Mouse (Mus musculus) heart, embryonic 14.5 days (tissue): ENCODE data around the gene Igsf6. TPM values are rescaled to one million over a fixed set of nuclear protein-coding genes. Genes with fewer than 3 reads are reported as not detected.

Source experiments
- ATAC-seq: fragments of 200-750 bp; cut with Nextera tagmentation; 2 replicates; pipeline ENCODE4 v1.8.0; 2017; ENCODE audit warnings: low read depth, moderate TSS enrichment; ENCODE audit not compliant: insufficient number of reproducible peaks, insufficient read depth, low FRiP score
- H3K27ac ChIP-seq, 2 experiments: fragments of 200-500 bp in 1 of 2; fragments of 300-500 bp in 1 of 2; sonication (generic) in 1 of 2; replicated peaks in 1 of 2; 2 replicates each; pipeline ENCODE4 v1.5.1; 2012 to 2014; ENCODE audit warnings: low read depth in 2 of 2, low read length in 2 of 2, control low read depth in 1 of 2, mild to moderate bottlenecking in 1 of 2, mixed read lengths in 1 of 2; ENCODE audit not compliant: control insufficient read depth in 1 of 2, insufficient read depth in 1 of 2
- H3K27me3 ChIP-seq: fragments of 300-500 bp; sonication (generic); 2 replicates; pipeline ENCODE4 v1.6.1; 2014; ENCODE audit warnings: mild to moderate bottlenecking, low read length, control low read depth; ENCODE audit not compliant: control insufficient read depth, insufficient read depth
- H3K36me3 ChIP-seq: fragments of 300-500 bp; sonication (generic); 2 replicates; pipeline ENCODE4 v1.6.1; 2014; ENCODE audit warnings: mild to moderate bottlenecking, control low read depth, low read length, mixed read lengths; ENCODE audit not compliant: control insufficient read depth, insufficient read depth
- H3K4me1 ChIP-seq, 2 experiments: fragments of 200-500 bp in 1 of 2; fragments of 300-500 bp in 1 of 2; sonication (generic) in 1 of 2; 2 replicates each; pipeline ENCODE4 v1.6.1; 2012 to 2014; ENCODE audit warnings: low read length in 2 of 2, control low read depth in 1 of 2, mixed read lengths in 1 of 2; ENCODE audit not compliant: control insufficient read depth in 2 of 2, insufficient read depth in 2 of 2
- H3K4me2 ChIP-seq: fragments of 300-500 bp; sonication (generic); 2 replicates; pipeline ENCODE4 v1.6.1; 2014; ENCODE audit warnings: mild to moderate bottlenecking, low read length
- H3K4me3 ChIP-seq, 2 experiments: fragments of 200-500 bp in 1 of 2; fragments of 300-500 bp in 1 of 2; sonication (generic) in 1 of 2; 2 replicates each; pipeline ENCODE4 v1.5.1; 2012 to 2014; ENCODE audit warnings: low read length in 2 of 2, mild to moderate bottlenecking in 2 of 2, control low read depth in 1 of 2, low read depth in 1 of 2, moderate library complexity in 1 of 2; ENCODE audit not compliant: control insufficient read depth in 1 of 2, insufficient read depth in 1 of 2
- H3K9ac ChIP-seq: fragments of 300-500 bp; sonication (generic); 2 replicates; pipeline ENCODE4 v1.6.1; 2014; ENCODE audit warnings: mild to moderate bottlenecking, low read length
- H3K9me3 ChIP-seq: fragments of 300-500 bp; sonication (generic); 2 replicates; pipeline ENCODE4 v1.6.1; 2016; ENCODE audit warnings: low read length, control low read depth; ENCODE audit not compliant: control insufficient read depth
- WGBS: fragments of 180-500 bp; shearing (Covaris S2); extraction: QIAGEN DNeasy Blood & Tissue Kit; methylation state at CpG from one replicate; pipeline ENCODE4 v1.1.7; 2014; 5-methylcytosine and 5-hydroxymethylcytosine counted together
- polyA plus RNA-seq: library from polyadenylated mRNA; unstranded; fragments of >200 nt; fragmentation: Nextera tagmentation; extraction: Ambion mirVana; gene quantifications from 2 replicates; pipeline ENCODE4 v1.2.1, GENCODE M21; 2014

Igsf6 gene
- polyA plus RNA-seq, 1 experiment from 2014 or later: 1.5 TPM

- 78% methylated on average over 6 of the region's 6 CpGs for WGBS
- no peaks in the 10 kb centered on the region for H3K27me3 ChIP-seq
- no peaks in the 10 kb centered on the region for H3K9me3 ChIP-seq
- H3K9ac ChIP-seq: no peak overlapping the region
- no peak overlapping the region for H3K4me2 ChIP-seq
- no peak overlapping the region for H3K27ac ChIP-seq
- ATAC-seq: no peak
- no peak overlapping the region for H3K4me3 ChIP-seq
- H3K36me3 ChIP-seq: peaks cover 48% of the 10 kb centered on the region
- no peaks in the 10 kb centered on the region for H3K4me1 ChIP-seq
Measured at GRCm38 (mm10) chr7:121059477-121060218, 14.7 kb downstream of the Igsf6 start.

- 88% methylated on average over 4 of the region's 4 CpGs for WGBS
Measured at GRCm38 (mm10) chr7:121053071-121053470, 21.3 kb downstream of the Igsf6 start.

GRCm38 (mm10) chr7:121047624-121048023, 26.7 kb downstream of the Igsf6 start:
- Histone ChIP-seq H3K4me1 (peaks cover 0 to 15% of the 10 kb centered on the region in 2 experiments; a peak in 1 of 4 replicates), H3K9me3 (0 out of 2 replicates have a peak, but pooled peaks cover 5% of the 10 kb centered on the region), H3K4me3 (no peak overlapping the region), H3K27me3 (no peaks in the 10 kb centered on the region), H3K36me3 (peaks cover 34% of the 10 kb centered on the region), H3K4me2 (no peak overlapping the region), H3K9ac (no peak overlapping the region), H3K27ac (no peak overlapping the region)
- 93% methylated on average over 2 of the region's 2 CpGs for WGBS
- ATAC-seq: no peak

More at GRCm38 (mm10) chr7:121053071-121053470, 21.3 kb downstream of the Igsf6 start:
- Histone ChIP-seq H3K9me3 (no peaks in the 10 kb centered on the region), H3K36me3 (peaks cover 81% of the 10 kb centered on the region), H3K9ac (no peak overlapping the region), H3K27ac (no peak overlapping the region), H3K4me2 (no peak overlapping the region), H3K4me1 (no peaks in the 10 kb centered on the region), H3K4me3 (no peak overlapping the region), H3K27me3 (no peaks in the 10 kb centered on the region)
- no peak for ATAC-seq

- no peak overlapping the region for H3K9ac ChIP-seq
- H3K27ac ChIP-seq: no peak overlapping the region
- WGBS: 88% methylated on average over 6 of the region's 6 CpGs
- H3K9me3 ChIP-seq: 0 out of 2 replicates have a peak, but pooled peaks cover 5% of the 10 kb centered on the region
- peaks cover 0 to 24% of the 10 kb centered on the region in 2 experiments; a peak in 2 of 4 replicates for H3K4me1 ChIP-seq
- no peak overlapping the region for H3K4me3 ChIP-seq
- H3K36me3 ChIP-seq: peaks cover 17% of the 10 kb centered on the region
- no peaks in the 10 kb centered on the region for H3K27me3 ChIP-seq
- no peak for ATAC-seq
- no peak overlapping the region for H3K4me2 ChIP-seq
Measured at GRCm38 (mm10) chr7:121045671-121046453, 28.5 kb downstream of the Igsf6 start.

- H3K9ac ChIP-seq: no peak overlapping the region
- WGBS: 32% methylated on average over 1 of the region's 1 CpGs
- H3K4me2 ChIP-seq: no peak overlapping the region
- ATAC-seq: no peak
- H3K9me3 ChIP-seq: 0 out of 2 replicates have a peak, but pooled peaks cover 5% of the 10 kb centered on the region
- no peak overlapping the region for H3K4me3 ChIP-seq
- H3K36me3 ChIP-seq: peaks cover 7% of the 10 kb centered on the region
- H3K27ac ChIP-seq: 0 out of 4 replicates have a peak overlapping the region, but pooled peaks of 1 of the 2 experiments have one; percentile 24
- peaks cover 0 to 29% of the 10 kb centered on the region in 2 experiments; a peak in 2 of 4 replicates for H3K4me1 ChIP-seq
- H3K27me3 ChIP-seq: no peaks in the 10 kb centered on the region
Measured at GRCm38 (mm10) chr7:121044251-121044650, 30.1 kb downstream of the Igsf6 start.

- H3K9me3 ChIP-seq: 0 out of 2 replicates have a peak, but pooled peaks cover 5% of the 10 kb centered on the region
- ATAC-seq: no peak
- WGBS: 93% methylated on average over 1 of the region's 1 CpGs
- H3K36me3 ChIP-seq: peaks cover 6% of the 10 kb centered on the region; the same call in 1 of the 2 replicates
- H3K4me3 ChIP-seq: no peak overlapping the region
- H3K4me2 ChIP-seq: no peak overlapping the region
- no peak overlapping the region for H3K9ac ChIP-seq
- H3K4me1 ChIP-seq: peaks cover 0 to 29% of the 10 kb centered on the region in 2 experiments; a peak in 2 of 4 replicates
- no peaks in the 10 kb centered on the region for H3K27me3 ChIP-seq
- no peak overlapping the region for H3K27ac ChIP-seq
Measured at GRCm38 (mm10) chr7:121043510-121043909, 30.9 kb downstream of the Igsf6 start.

- no peaks in the 10 kb centered on the region for H3K27me3 ChIP-seq
- WGBS: 90% methylated on average over 3 of the region's 3 CpGs
- no peak overlapping the region for H3K27ac ChIP-seq
- ATAC-seq: no peak
- H3K4me3 ChIP-seq: no peak overlapping the region
- no peak overlapping the region for H3K9ac ChIP-seq
- H3K9me3 ChIP-seq: 0 out of 2 replicates have a peak, but pooled peaks cover 5% of the 10 kb centered on the region
- H3K4me1 ChIP-seq: peaks cover 0 to 31% of the 10 kb centered on the region in 2 experiments; a peak in 2 of 4 replicates
- no peak overlapping the region for H3K4me2 ChIP-seq
- peaks cover under 1% of the 10 kb centered on the region; the same call in 1 of the 2 replicates for H3K36me3 ChIP-seq
Measured at GRCm38 (mm10) chr7:121043004-121043403, 31.4 kb downstream of the Igsf6 start.
